10 mouse cellular contexts compared by ENCODE assay signal in genomic region chr17:43581012-43581467, GRCm38 (mm10). TPM values are rescaled to one million over a fixed set of nuclear protein-coding genes. Genes with fewer than 3 reads are reported as not detected.
DNase-seq lines count a peak whose midpoint lies in the region; ATAC-seq and TF ChIP-seq lines count a peak whose summit lies in the region.
"Had no signal": no experiment of that assay in that cellular context is flagged by ENCODE, and none has a peak within 500 bp of the region (broad histone marks: within the 10 kb centered on the region; RNA-seq: fewer than 3 reads in every experiment).

No protein-coding gene starts in this region.

- ATAC-seq in heart, postnatal 0 days (ENCODE audit: insufficient read depth, low read depth): peak; percentile 83
- ATAC-seq in midbrain, embryonic 13.5 days: peak; percentile 88

- H3K4me1 ChIP-seq in forebrain, embryonic 10.5 days: peaks cover 27% of the 10 kb centered on the region
- H3K4me1 ChIP-seq in heart, postnatal 0 days (ENCODE audit: control insufficient read depth, insufficient read depth): peaks cover 8% of the 10 kb centered on the region; the same call in 1 of the 2 replicates
- peaks cover 11% of the 10 kb centered on the region for H3K4me1 ChIP-seq in midbrain, embryonic 13.5 days (replicated peaks)

- TF ChIP-seq CTCF in heart, postnatal 0 days (IDR thresholded peaks at IDR 0.05; ENCODE audit: low read depth): no peak

- DNase-seq in embryo, embryonic 11 days: peak; percentile 59
- no peak for DNase-seq in forebrain, embryonic 10.5 days (ENCODE audit: extremely low spot score, low spot score)
- peak; percentile 51 for DNase-seq in heart, postnatal 0 days (ENCODE audit: low spot score)
- peak; percentile 41 to 64 for DNase-seq in kidney, postnatal 25 days
- DNase-seq in spleen, postnatal 36 days (ENCODE audit: low spot score in 2 of 2): no peak
- no peak for DNase-seq in frontal cortex, postnatal 14 days (ENCODE audit: low spot score in 2 of 2)
- no peak for DNase-seq in thymus, adult 18-20 months

- H3K9ac ChIP-seq in heart, postnatal 0 days (replicated peaks; ENCODE audit: low read depth, low read length): no peak overlapping the region
- no peak overlapping the region; the same call in 1 of the 2 replicates for H3K9ac ChIP-seq in midbrain, embryonic 13.5 days (replicated peaks)

- H3K4me3 ChIP-seq in forebrain, embryonic 10.5 days: 0 out of 2 replicates have a peak overlapping the region, but pooled peaks have one; percentile 3
- H3K4me3 ChIP-seq in heart, postnatal 0 days (ENCODE audit: low read depth, low read length): 0 out of 2 replicates have a peak overlapping the region, but pooled peaks have one; percentile 7
- H3K4me3 ChIP-seq in midbrain, embryonic 13.5 days (replicated peaks): no peak overlapping the region

- no peaks in the 10 kb centered on the region for H3K9me3 ChIP-seq in forebrain, embryonic 10.5 days
- no peaks in the 10 kb centered on the region for H3K9me3 ChIP-seq in heart, postnatal 0 days (replicated peaks; ENCODE audit: control insufficient read depth, low read length)
- no peaks in the 10 kb centered on the region for H3K9me3 ChIP-seq in midbrain, embryonic 13.5 days

- peak overlapping the region; percentile 40 for H3K4me2 ChIP-seq in heart, postnatal 0 days (ENCODE audit: low read depth, low read length)
- peak overlapping the region; percentile 27 for H3K4me2 ChIP-seq in midbrain, embryonic 13.5 days (replicated peaks)

- TF ChIP-seq EP300 in heart, postnatal 0 days (IDR thresholded peaks at IDR 0.05; ENCODE audit: low read depth): no peak

- 31% methylated on average over 8 of the region's 8 CpGs for WGBS in forebrain, embryonic 10.5 days
- 14% methylated on average over 8 of the region's 8 CpGs for WGBS in heart, postnatal 0 days
- 22% methylated on average over 8 of the region's 8 CpGs for WGBS in midbrain, embryonic 13.5 days

- no peaks in the 10 kb centered on the region for H3K36me3 ChIP-seq in forebrain, embryonic 10.5 days (replicated peaks)
- H3K36me3 ChIP-seq in heart, postnatal 0 days (replicated peaks; ENCODE audit: control insufficient read depth, insufficient read depth, low read length): no peaks in the 10 kb centered on the region
- H3K36me3 ChIP-seq in midbrain, embryonic 13.5 days: no peaks in the 10 kb centered on the region

- peak overlapping the region; percentile 73 for H3K27ac ChIP-seq in forebrain, embryonic 10.5 days
- peak overlapping the region; percentile 46 for H3K27ac ChIP-seq in heart, postnatal 0 days (ENCODE audit: low read depth)
- H3K27ac ChIP-seq in midbrain, embryonic 13.5 days: peak overlapping the region; percentile 41
- H3K27ac ChIP-seq: macrophage had no signal

- H3K27me3 ChIP-seq in forebrain, embryonic 10.5 days (ENCODE audit: poor library complexity, severe bottlenecking): no peaks in the 10 kb centered on the region
- H3K27me3 ChIP-seq in heart, postnatal 0 days (ENCODE audit: control insufficient read depth, insufficient read depth, low read length): no peaks in the 10 kb centered on the region
- H3K27me3 ChIP-seq in midbrain, embryonic 13.5 days: no peaks in the 10 kb centered on the region

RNA-seq across cellular contexts. Expression of gene Pla2g7, which starts 13.1 kb away (rescaled TPM):
- polyA plus RNA-seq in forebrain, embryonic 10.5 days (2016; fragmentation: Nextera tagmentation; extraction: Ambion mirVana): 2.6 and 3.8 TPM in 2 replicates
- total RNA-seq in heart, postnatal 0 days (2014; rRNA removed; ENCODE audit: low replicate concordance): 2.6 and 22.7 TPM in 2 replicates
- 11.1 and 12.3 TPM in 2 replicates for polyA plus RNA-seq in heart, postnatal 0 days (2015; fragmentation: Nextera tagmentation; extraction: Ambion mirVana)
- 7.3 and 8.2 TPM in 2 replicates for polyA plus RNA-seq in midbrain, embryonic 13.5 days (2015; fragmentation: Nextera tagmentation; extraction: Ambion mirVana)

RNA-seq across cellular contexts. Expression of gene Ankrd66, which starts 37.6 kb away (rescaled TPM):
- polyA plus RNA-seq in forebrain, embryonic 10.5 days (2016; fragmentation: Nextera tagmentation; extraction: Ambion mirVana): 0.25 and 0.31 TPM in 2 replicates
- total RNA-seq in heart, postnatal 0 days (2014; rRNA removed; ENCODE audit: low replicate concordance): not detected in 2 replicates
- polyA plus RNA-seq in heart, postnatal 0 days (2015; fragmentation: Nextera tagmentation; extraction: Ambion mirVana): not detected in 2 replicates
- polyA plus RNA-seq in midbrain, embryonic 13.5 days (2015; fragmentation: Nextera tagmentation; extraction: Ambion mirVana): 0.20 TPM in 1 of 2 replicates, not detected in the other
- total RNA-seq: adrenal gland, adult 18-20 months had no signal

RNA-seq across cellular contexts. Expression of gene Tdrd6, which starts 49.1 kb away (rescaled TPM):
- polyA plus RNA-seq in forebrain, embryonic 10.5 days (2016; fragmentation: Nextera tagmentation; extraction: Ambion mirVana): 0.02 and 0.37 TPM in 2 replicates
- not detected in 2 replicates for total RNA-seq in heart, postnatal 0 days (2014; rRNA removed; ENCODE audit: low replicate concordance)
- 0.11 TPM in 1 of 2 replicates, not detected in the other for polyA plus RNA-seq in heart, postnatal 0 days (2015; fragmentation: Nextera tagmentation; extraction: Ambion mirVana)
- polyA plus RNA-seq in midbrain, embryonic 13.5 days (2015; fragmentation: Nextera tagmentation; extraction: Ambion mirVana): 0.30 and 0.59 TPM in 2 replicates
- total RNA-seq: adrenal gland, adult 18-20 months had no signal
- polyA plus RNA-seq: macrophage had no signal

Comparison
In these comparisons a context has a peak if more than half of its experiments do, and no peak if none do; other contexts are left out.
1. DNase-seq: peak in embryo, embryonic 11 days (single experiment), heart, postnatal 0 days (single experiment) and kidney, postnatal 25 days (2 of 2); none in forebrain, embryonic 10.5 days (single experiment), spleen, postnatal 36 days (0 of 2), frontal cortex, postnatal 14 days (0 of 2) and thymus, adult 18-20 months (0 of 2).
2. Peak in every context shown above with its lines, with median percentiles within 50 percentile points of each other: H3K27ac ChIP-seq.